Mouse (Mus musculus) MEL (cell line): ENCODE results near the gene Cox20. TPM values are rescaled to one million over a fixed set of nuclear protein-coding genes. Genes with fewer than 3 reads are reported as not detected.

Experiments
- DNase-seq: peaks from one replicate; pipeline ENCODE4 v3.0.0; 2011; ENCODE audit warnings: low read depth, low spot score
- H3K27ac ChIP-seq: 2 replicates; pipeline ENCODE4 v1.5.1; 2012; ENCODE audit warnings: low read depth, mild to moderate bottlenecking, control low read depth, low read length, moderate library complexity; ENCODE audit not compliant: control insufficient read depth
- H3K27me3 ChIP-seq, 2 experiments: fragments of 150-350 bp in 1 of 2; sonication (generic) in 1 of 2; 2 replicates each; pipeline ENCODE4 v1.6.1; 2012; ENCODE audit warnings: low read length in 2 of 2, mild to moderate bottlenecking in 2 of 2, improper control_type of control experiment in 1 of 2, moderate library complexity in 1 of 2; ENCODE audit not compliant: insufficient read depth in 2 of 2, control insufficient read depth in 1 of 2
- H3K36me3 ChIP-seq, 2 experiments: 2 replicates each; pipeline ENCODE4 v1.6.1; 2012 to 2014; ENCODE audit warnings: low read length in 2 of 2, improper control_type of control experiment in 1 of 2, inconsistent platforms in 1 of 2, mild to moderate bottlenecking in 1 of 2; ENCODE audit not compliant: insufficient read depth in 2 of 2, control insufficient read depth in 1 of 2
- H3K4me1 ChIP-seq, 2 experiments: fragments of 150-350 bp in 1 of 2; sonication (generic) in 1 of 2; 2 replicates each; pipeline ENCODE4 v1.6.1; 2012; ENCODE audit warnings: low read length in 2 of 2, improper control_type of control experiment in 1 of 2, mild to moderate bottlenecking in 1 of 2; ENCODE audit not compliant: insufficient read depth in 2 of 2, control insufficient read depth in 1 of 2
- H3K4me3 ChIP-seq, 2 experiments: fragments of 150-350 bp in 1 of 2; sonication (generic) in 1 of 2; 2 replicates each; pipeline ENCODE4 v1.5.1; 2012; ENCODE audit warnings: low read depth in 2 of 2, low read length in 2 of 2, mild to moderate bottlenecking in 2 of 2, moderate library complexity in 2 of 2, control low read depth in 1 of 2, improper control_type of control experiment in 1 of 2; ENCODE audit not compliant: control insufficient read depth in 1 of 2, insufficient read depth in 1 of 2
- H3K79me2 ChIP-seq: 2 replicates; pipeline ENCODE4 v1.6.1; 2012; ENCODE audit warnings: mild to moderate bottlenecking, low read length, moderate library complexity; ENCODE audit not compliant: control insufficient read depth, poor library complexity, insufficient read depth
- H3K9ac ChIP-seq: 2 replicates; pipeline ENCODE4 v1.6.1; 2012; ENCODE audit warnings: low read depth, mild to moderate bottlenecking, control low read depth, low read length, moderate library complexity; ENCODE audit not compliant: control insufficient read depth, poor library complexity, severe bottlenecking
- H3K9me3 ChIP-seq: fragments of 150-350 bp; sonication (generic); replicated peaks from 2 replicates; pipeline ENCODE4 v1.6.1; 2012; ENCODE audit warnings: mild to moderate bottlenecking, low read length, improper control_type of control experiment, moderate library complexity; ENCODE audit not compliant: insufficient read depth
- CHD1 ChIP-seq: IDR thresholded peaks from 2 replicates; pipeline ENCODE4 v1.6.1; 2012; ENCODE audit warnings: low read depth, mild to moderate bottlenecking, inconsistent platforms, low read length, improper control_type of control experiment
- CHD2 ChIP-seq: IDR thresholded peaks from 2 replicates; pipeline ENCODE4 v1.6.1; 2011; ENCODE audit warnings: low read length, improper control_type of control experiment
- CTCF ChIP-seq, 3 experiments: IDR thresholded peaks in 2 of 3; conservative IDR thresholded peaks in 1 of 3; 2 replicates each; pipeline ENCODE4 v1.5.1; 2011 to 2012; ENCODE audit warnings: low read length in 3 of 3, low read depth in 2 of 3, mild to moderate bottlenecking in 2 of 3, improper control_type of control experiment in 1 of 3, inconsistent platforms in 1 of 3, mixed read lengths in 1 of 3, moderate library complexity in 1 of 3; ENCODE audit not compliant: control insufficient read depth in 1 of 3, insufficient read depth in 1 of 3, poor library complexity in 1 of 3, severe bottlenecking in 1 of 3
- E2F4 ChIP-seq: IDR thresholded peaks from 2 replicates; pipeline ENCODE4 v1.6.1; 2011; ENCODE audit warnings: low read depth, low read length, improper control_type of control experiment, borderline replicate concordance
- ELF1 ChIP-seq: IDR thresholded peaks from 2 replicates; pipeline ENCODE4 v1.6.1; 2014; ENCODE audit warnings: low read depth, mild to moderate bottlenecking, inconsistent platforms, low read length, improper control_type of control experiment, moderate library complexity
- EP300 ChIP-seq, 2 experiments: IDR thresholded peaks; 2 replicates each; pipeline ENCODE4 v1.6.1; 2011; ENCODE audit warnings: improper control_type of control experiment in 2 of 2, low read length in 2 of 2, low read depth in 1 of 2, mild to moderate bottlenecking in 1 of 2
- ETS1 ChIP-seq: IDR thresholded peaks from 2 replicates; pipeline ENCODE4 v1.6.1; 2012; ENCODE audit warnings: low read depth, mild to moderate bottlenecking, inconsistent platforms, low read length, improper control_type of control experiment, moderate library complexity
- GABPA ChIP-seq: IDR thresholded peaks from 2 replicates; pipeline ENCODE4 v1.6.1; 2012; ENCODE audit warnings: low read depth, mild to moderate bottlenecking, inconsistent platforms, low read length, improper control_type of control experiment, moderate library complexity
- GATA1 ChIP-seq: IDR thresholded peaks from 2 replicates; pipeline ENCODE4 v1.6.1; 2011; ENCODE audit warnings: low read depth, low read length, improper control_type of control experiment
- HCFC1 ChIP-seq: IDR thresholded peaks from 2 replicates; pipeline ENCODE4 v1.6.1; 2012; ENCODE audit warnings: low read depth, mild to moderate bottlenecking, inconsistent platforms, low read length, improper control_type of control experiment, moderate library complexity
- JUND ChIP-seq: IDR thresholded peaks from 2 replicates; pipeline ENCODE4 v1.6.1; 2011; ENCODE audit warnings: low read depth, mild to moderate bottlenecking, improper control_type of control experiment, low read length
- KAT2A ChIP-seq: conservative IDR thresholded peaks from 2 replicates; pipeline ENCODE4 v1.6.1; 2012; ENCODE audit warnings: low read depth, low read length, improper control_type of control experiment, inconsistent platforms
- MAFK ChIP-seq: IDR thresholded peaks from 2 replicates; pipeline ENCODE4 v1.6.1; 2011; ENCODE audit warnings: low read depth, mild to moderate bottlenecking, low read length, improper control_type of control experiment, borderline replicate concordance
- MAX ChIP-seq: IDR thresholded peaks from 2 replicates; pipeline ENCODE4 v1.6.1; 2011; ENCODE audit warnings: low read length, improper control_type of control experiment
- MAZ ChIP-seq: IDR thresholded peaks from 2 replicates; pipeline ENCODE4 v1.6.1; 2012; ENCODE audit warnings: low read depth, mild to moderate bottlenecking, inconsistent platforms, low read length, improper control_type of control experiment
- MXI1 ChIP-seq: IDR thresholded peaks from 2 replicates; pipeline ENCODE4 v1.6.1; 2011; ENCODE audit warnings: mild to moderate bottlenecking, low read depth, low read length, improper control_type of control experiment
- MYB ChIP-seq: IDR thresholded peaks from 2 replicates; pipeline ENCODE4 v1.6.1; 2011; ENCODE audit warnings: mild to moderate bottlenecking, low read depth, low read length, improper control_type of control experiment
- MYC ChIP-seq: IDR thresholded peaks from 2 replicates; pipeline ENCODE4 v1.6.1; 2011; ENCODE audit warnings: low read depth, mild to moderate bottlenecking, low read length, improper control_type of control experiment, moderate library complexity
- NRF1 ChIP-seq: IDR thresholded peaks from 2 replicates; pipeline ENCODE4 v1.6.1; 2014; ENCODE audit warnings: low read depth, mild to moderate bottlenecking, inconsistent platforms, low read length, improper control_type of control experiment, moderate library complexity; ENCODE audit not compliant: poor library complexity, insufficient read depth, severe bottlenecking
- POLR2A ChIP-seq, 2 experiments: IDR thresholded peaks; 2 replicates each; pipeline ENCODE4 v1.6.1; 2011 to 2012; ENCODE audit warnings: low read length in 2 of 2, mild to moderate bottlenecking in 2 of 2, control low read depth in 1 of 2, improper control_type of control experiment in 1 of 2, low read depth in 1 of 2, moderate library complexity in 1 of 2; ENCODE audit not compliant: control insufficient read depth in 1 of 2, insufficient read depth in 1 of 2, poor library complexity in 1 of 2
- POLR2AphosphoS2 ChIP-seq: IDR thresholded peaks from 2 replicates; pipeline ENCODE4 v1.6.1; 2011; ENCODE audit warnings: low read length, improper control_type of control experiment
- POLR2AphosphoS5 ChIP-seq: IDR thresholded peaks from 2 replicates; pipeline ENCODE4 v1.6.1; 2012; ENCODE audit warnings: low read depth, borderline replicate concordance, mild to moderate bottlenecking, inconsistent platforms, low read length, moderate library complexity, mixed read lengths
- RAD21 ChIP-seq: IDR thresholded peaks from 2 replicates; pipeline ENCODE4 v1.6.1; 2011; ENCODE audit warnings: mild to moderate bottlenecking, low read depth, low read length, improper control_type of control experiment
- SIN3A ChIP-seq: IDR thresholded peaks from 2 replicates; pipeline ENCODE4 v1.6.1; 2012; ENCODE audit warnings: low read length, improper control_type of control experiment, inconsistent platforms
- SMC3 ChIP-seq: IDR thresholded peaks from 2 replicates; pipeline ENCODE4 v1.6.1; 2011; ENCODE audit warnings: low read depth, low read length, improper control_type of control experiment
- TAL1 ChIP-seq: IDR thresholded peaks from 2 replicates; pipeline ENCODE4 v1.6.1; 2012; ENCODE audit warnings: mild to moderate bottlenecking, inconsistent platforms, low read length, moderate library complexity, mixed read lengths
- TBP ChIP-seq: IDR thresholded peaks from 2 replicates; pipeline ENCODE4 v1.8.0; 2011; ENCODE audit warnings: low read depth, low read length, improper control_type of control experiment
- TCF12 ChIP-seq: IDR thresholded peaks from 2 replicates; pipeline ENCODE4 v1.6.1; 2014; ENCODE audit warnings: low read depth, mild to moderate bottlenecking, inconsistent platforms, low read length, improper control_type of control experiment, moderate library complexity
- UBTF ChIP-seq: IDR thresholded peaks from 2 replicates; pipeline ENCODE4 v1.6.1; 2012; ENCODE audit warnings: low read depth, mild to moderate bottlenecking, inconsistent platforms, low read length, improper control_type of control experiment, moderate library complexity, borderline replicate concordance; ENCODE audit not compliant: insufficient read depth
- USF2 ChIP-seq, 2 experiments: IDR thresholded peaks; 2 replicates each; pipeline ENCODE4 v1.6.1; 2011 to 2012; ENCODE audit warnings: improper control_type of control experiment in 2 of 2, low read length in 2 of 2, borderline replicate concordance in 1 of 2, inconsistent platforms in 1 of 2, low read depth in 1 of 2, mild to moderate bottlenecking in 1 of 2; ENCODE audit not compliant: insufficient read depth in 1 of 2
- ZC3H11A ChIP-seq: IDR thresholded peaks from 2 replicates; pipeline ENCODE4 v1.6.1; 2012; ENCODE audit warnings: low read depth, mild to moderate bottlenecking, inconsistent platforms, low read length, improper control_type of control experiment
- ZMIZ1 ChIP-seq: IDR thresholded peaks from 2 replicates; pipeline ENCODE4 v1.6.1; 2012; ENCODE audit warnings: low read depth, mild to moderate bottlenecking, inconsistent platforms, low read length, improper control_type of control experiment, moderate library complexity
- ZNF384 ChIP-seq: IDR thresholded peaks from 2 replicates; pipeline ENCODE4 v1.6.1; 2012; ENCODE audit warnings: low read depth, mild to moderate bottlenecking, inconsistent platforms, low read length, improper control_type of control experiment
- polyA plus RNA-seq, 2 experiments: library from polyadenylated mRNA; stranded (reverse) in 1 of 2; unstranded in 1 of 2; fragments of >175 nt in 1 of 2; fragments of >200 nt in 1 of 2; gene quantifications; 2 replicates each; pipeline versions ENCODE4 v1.2.1 to v1.2.4; 2012; ENCODE audit warnings: low replicate concordance in 2 of 2, low read depth in 1 of 2; ENCODE audit not compliant: insufficient read length in 2 of 2, insufficient read depth in 1 of 2, missing spikeins in 1 of 2
- total RNA-seq: library from RNA; depleted of rRNA; stranded (reverse); fragments of 300-350 nt; gene quantifications from 2 replicates; pipeline ENCODE4 v1.2.3, GENCODE M21; 2012

Gene Cox20
- total and polyA plus RNA-seq, 3 experiments: 24.3 to 27.3 TPM; not detected in 1

DNA sequence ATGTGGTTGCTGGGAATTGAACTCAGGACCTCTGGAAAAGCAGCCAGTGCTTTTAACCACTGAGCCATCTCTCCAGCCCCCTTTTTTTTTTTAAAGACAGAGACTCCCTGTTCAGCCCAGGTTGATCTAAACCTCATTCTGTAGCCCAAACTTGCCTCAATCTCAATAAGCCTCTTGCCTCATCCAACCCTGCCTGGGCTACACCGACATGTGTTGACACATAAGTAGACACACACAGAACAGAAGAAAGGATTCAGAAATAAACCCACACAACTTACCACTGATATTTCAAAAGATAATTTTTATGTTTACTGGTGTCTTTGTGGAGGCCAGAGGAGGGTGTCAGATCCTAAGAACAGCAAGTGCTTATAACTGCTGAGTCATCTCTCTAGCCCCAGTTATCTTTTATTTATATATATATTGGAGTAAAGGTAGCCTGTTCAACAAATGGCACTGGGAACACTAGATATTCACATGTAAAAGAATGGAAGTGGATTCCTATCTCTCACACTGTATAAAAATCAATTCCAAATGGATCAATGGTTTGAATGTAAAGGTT is 5.8 kb upstream of the Cox20 start:
- peak overlapping the region; percentile 45; the same call in 1 of the 2 replicates for H3K27ac ChIP-seq
- no peaks in the 10 kb centered on the region; the same call in 1 of the 2 replicates for H3K79me2 ChIP-seq
- H3K4me1 ChIP-seq: peaks cover 6% of the 10 kb centered on the region in 2 experiments; a peak in 3 of 4 replicates
- H3K27me3 ChIP-seq: no peaks in the 10 kb centered on the region
- peaks cover 0 to 23% of the 10 kb centered on the region in 2 experiments; a peak in 2 of 4 replicates for H3K36me3 ChIP-seq
- no peak overlapping the region for H3K9ac ChIP-seq
- H3K9me3 ChIP-seq: no peaks in the 10 kb centered on the region
- DNase-seq: peak; percentile 76
- TF ChIP-seq E2F4 (no peak), ZNF384 (no peak), ETS1 (peak; percentile 74), MYB (no peak), CTCF (IDR thresholded peaks at IDR 0.05 in 2 of 3, conservative IDR thresholded peaks at IDR 0.05 in 1 of 3; ENCODE audit: control insufficient read depth in 1 of 3, insufficient read depth in 1 of 3, low read depth in 2 of 3, low read length in 3 of 3, poor library complexity in 1 of 3, severe bottlenecking in 1 of 3) (no peak), POLR2AphosphoS2 (no peak), NRF1 (no peak), CHD2 (no peak), RAD21 (no peak; the same call in 1 of the 2 replicates), HCFC1 (0 out of 2 replicates have a peak, but pooled peaks have one; percentile 18), UBTF (no peak), SIN3A (peak; percentile 59), GABPA (peak; percentile 94), USF2 (IDR thresholded peaks at IDR 0.05; ENCODE audit: borderline replicate concordance in 1 of 2, insufficient read depth in 1 of 2, low read depth in 1 of 2, low read length in 2 of 2) (no peak), TBP (no peak), TAL1 (no peak), KAT2A (no peak), POLR2A (IDR thresholded peaks at IDR 0.05; ENCODE audit: control insufficient read depth in 1 of 2, insufficient read depth in 1 of 2, low read depth in 1 of 2, low read length in 2 of 2, poor library complexity in 1 of 2) (no peak), POLR2AphosphoS5 (no peak), ELF1 (no peak), ZC3H11A (no peak), SMC3 (no peak), JUND (no peak), MYC (no peak), MAFK (peak; percentile 98), EP300 (IDR thresholded peaks at IDR 0.05; ENCODE audit: low read depth in 1 of 2, low read length in 2 of 2) (peak; percentile 47 to 65; a peak in 3 of 4 replicates), ZMIZ1 (no peak), MAX (no peak), CHD1 (no peak), MAZ (no peak), MXI1 (no peak), TCF12 (no peak), GATA1 (no peak)
- TF ChIP-seq, all 39 proteins: peak for 6
- no peak overlapping the region for H3K4me3 ChIP-seq
